Mouse (Mus musculus) cortical plate, adult 2 months (tissue): Measurements from ENCODE around the gene Cmbl. TPM values are rescaled to one million over a fixed set of nuclear protein-coding genes. Genes with fewer than 3 reads are reported as not detected.

Source experiments
- H3K27ac ChIP-seq: fragments of 200-500 bp; 2 replicates; pipeline ENCODE4 v1.5.1; 2012; ENCODE audit warnings: low read length, control low read depth, inconsistent platforms; ENCODE audit not compliant: insufficient read depth
- H3K4me1 ChIP-seq: fragments of 200-500 bp; 2 replicates; pipeline ENCODE4 v1.6.1; 2011; ENCODE audit warnings: low read length; ENCODE audit not compliant: control insufficient read depth, insufficient read depth
- H3K4me3 ChIP-seq: fragments of 200-500 bp; 2 replicates; pipeline ENCODE4 v1.5.1; 2011; ENCODE audit warnings: mild to moderate bottlenecking, low read length, control low read depth; ENCODE audit not compliant: insufficient read depth
- CTCF ChIP-seq: fragments of 200-500 bp; IDR thresholded peaks from 2 replicates; pipeline ENCODE4 v1.5.1; 2011; ENCODE audit warnings: mild to moderate bottlenecking, control low read depth, low read length; ENCODE audit not compliant: insufficient read depth; ENCODE audit errors: extremely low read depth
- POLR2A ChIP-seq: fragments of 200-500 bp; IDR thresholded peaks from 2 replicates; pipeline ENCODE4 v1.6.1; 2011; ENCODE audit warnings: mild to moderate bottlenecking, low read length, control low read depth; ENCODE audit not compliant: insufficient read depth; ENCODE audit errors: extremely low read depth
- polyA plus RNA-seq: library from polyadenylated mRNA; depleted of rRNA; stranded (reverse); fragments of >200 nt; gene quantifications from 2 replicates; pipeline ENCODE4 v1.2.3, GENCODE M21; 2012

The Cmbl gene
- polyA plus RNA-seq, 1 experiment, result 23.8 TPM

GRCm38 (mm10) chr15:31563577-31564546, 1.3 kb upstream of the Cmbl start:
- no peak overlapping the region for H3K4me3 ChIP-seq
- no peak for TF ChIP-seq POLR2A
- no peak for TF ChIP-seq CTCF

GRCm38 (mm10) chr15:31565786-31566185, 597 bp downstream of the Cmbl start:
- Histone ChIP-seq H3K4me3 (no peak overlapping the region), H3K27ac (no peak overlapping the region), H3K4me1 (no peaks in the 10 kb centered on the region)
- no peak for TF ChIP-seq CTCF
- no peak for TF ChIP-seq POLR2A

More at GRCm38 (mm10) chr15:31563577-31564546, 1.3 kb upstream of the Cmbl start:
- Histone ChIP-seq H3K27ac (no peak overlapping the region), H3K4me1 (no peaks in the 10 kb centered on the region)

GRCm38 (mm10) chr15:31567431-31567830, 2.2 kb downstream of the Cmbl start:
- H3K27ac ChIP-seq, result no peak overlapping the region
- no peaks in the 10 kb centered on the region; the same call in 1 of the 2 replicates for H3K4me1 ChIP-seq
- H3K4me3 ChIP-seq, result no peak overlapping the region
- no peak for TF ChIP-seq POLR2A

GRCm38 (mm10) chr15:31568581-31568996, 3.4 kb downstream of the Cmbl start:
- Histone ChIP-seq H3K4me1 (no peaks in the 10 kb centered on the region; the same call in 1 of the 2 replicates), H3K27ac (no peak overlapping the region), H3K4me3 (no peak overlapping the region)
- TF ChIP-seq POLR2A (no peak), CTCF (no peak)

- H3K4me1 ChIP-seq, result no peaks in the 10 kb centered on the region; the same call in 1 of the 2 replicates
- no peak overlapping the region for H3K27ac ChIP-seq
- TF ChIP-seq POLR2A, result no peak
- TF ChIP-seq CTCF, result no peak
- H3K4me3 ChIP-seq, result no peak overlapping the region
Measured at GRCm38 (mm10) chr15:31569325-31570022, 4.3 kb downstream of the Cmbl start.

GRCm38 (mm10) chr15:31570959-31571358, 5.8 kb downstream of the Cmbl start:
- Histone ChIP-seq H3K27ac (no peak overlapping the region), H3K4me3 (no peak overlapping the region), H3K4me1 (no peaks in the 10 kb centered on the region; the same call in 1 of the 2 replicates)
- no peak for TF ChIP-seq CTCF
- no peak for TF ChIP-seq POLR2A

GRCm38 (mm10) chr15:31571906-31572722, 6.9 kb downstream of the Cmbl start:
- no peak overlapping the region for H3K4me3 ChIP-seq
- H3K27ac ChIP-seq, result no peak overlapping the region
- H3K4me1 ChIP-seq, result no peaks in the 10 kb centered on the region; the same call in 1 of the 2 replicates
- TF ChIP-seq CTCF (no peak), POLR2A (no peak)

- no peak overlapping the region for H3K4me3 ChIP-seq
- TF ChIP-seq POLR2A, result no peak
- no peak for TF ChIP-seq CTCF
- no peak overlapping the region for H3K27ac ChIP-seq
- H3K4me1 ChIP-seq, result no peaks in the 10 kb centered on the region; the same call in 1 of the 2 replicates
Measured at GRCm38 (mm10) chr15:31573287-31573686, 8.1 kb downstream of the Cmbl start.

GRCm38 (mm10) chr15:31573692-31574091, 8.5 kb downstream of the Cmbl start:
- TF ChIP-seq CTCF (no peak), POLR2A (no peak)
- Histone ChIP-seq H3K4me3 (no peak overlapping the region), H3K27ac (no peak overlapping the region), H3K4me1 (no peaks in the 10 kb centered on the region; the same call in 1 of the 2 replicates)
